Mouse (Mus musculus) olfactory bulb, adult 2 months (tissue): ENCODE measurements around the gene Olfr1019.

Experiments used
- CTCF ChIP-seq: fragments of 200-500 bp; IDR thresholded peaks from 2 replicates; pipeline ENCODE4 v1.5.1; 2012; ENCODE audit warnings: low read depth, mild to moderate bottlenecking, low read length, moderate library complexity; ENCODE audit not compliant: insufficient read depth
- POLR2A ChIP-seq: fragments of 200-500 bp; IDR thresholded peaks from 2 replicates; pipeline ENCODE4 v1.6.1; 2012; ENCODE audit warnings: mild to moderate bottlenecking, low read depth, low read length, moderate library complexity; ENCODE audit not compliant: insufficient read depth

GRCm38 (mm10) chr2:85792331-85792730 is 53.0 kb downstream of the Olfr1019 start:
- TF ChIP-seq POLR2A (no peak), CTCF (no peak)
